Mouse (Mus musculus) kidney, adult 2 months (tissue): ENCODE data around the gene Unc5a.

Experiments used
- CTCF ChIP-seq: fragments of 200-500 bp; conservative IDR thresholded peaks from 2 replicates; pipeline ENCODE4 v1.5.1; 2011; ENCODE audit warnings: low read depth, mild to moderate bottlenecking, control low read depth, low read length, moderate library complexity, mixed read lengths; ENCODE audit not compliant: insufficient read depth, insufficient read length
- POLR2A ChIP-seq: fragments of 200-500 bp; IDR thresholded peaks from one replicate; pipeline ENCODE4 v1.6.1; 2011; ENCODE audit warnings: low read depth, low read length, control low read depth

DNA sequence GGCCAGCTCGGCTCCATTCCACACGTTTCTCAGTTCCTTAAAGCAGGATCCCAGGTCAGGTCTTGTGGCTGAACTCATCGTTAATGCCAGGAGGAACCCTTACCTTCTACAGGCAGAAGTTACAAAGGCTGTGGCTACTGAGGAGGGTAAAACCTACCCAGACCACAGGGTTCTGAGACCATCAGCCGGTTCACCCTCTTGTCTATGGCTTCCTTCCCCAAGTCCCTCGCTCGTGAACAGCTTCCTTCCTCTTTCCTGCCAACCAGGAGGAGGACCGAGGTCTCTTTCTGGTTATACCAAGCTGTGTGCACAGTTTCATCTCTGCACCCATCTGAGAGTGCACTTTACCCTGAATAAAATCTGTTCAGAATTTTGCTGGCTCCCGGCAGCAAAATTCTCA, 30.3 kb upstream of the Unc5a start:
- TF ChIP-seq POLR2A, result no peak
- TF ChIP-seq CTCF, result no peak
